Mouse (Mus musculus) cerebellum, adult 2 months (tissue): ENCODE measurements at regions not wholly inside any gene's neighbourhood (a gene's known extent, or its start where the extent isn't known, plus 50 kb on each side); places are given as distances from the start of the nearest gene placed in this dataset.

Experiments used
- CTCF ChIP-seq: fragments of 200-500 bp; IDR thresholded peaks from 2 replicates; pipeline ENCODE4 v1.5.1; 2011; ENCODE audit warnings: low read depth, mild to moderate bottlenecking, control low read depth, low read length, moderate library complexity, borderline replicate concordance; ENCODE audit not compliant: insufficient read depth
- POLR2A ChIP-seq: fragments of 200-500 bp; IDR thresholded peaks from 2 replicates; pipeline ENCODE4 v1.6.1; 2011; ENCODE audit warnings: low read length, control low read depth, borderline replicate concordance; ENCODE audit not compliant: insufficient read depth

- TF ChIP-seq CTCF (no peak), POLR2A (no peak)
These were observed 141.0 kb upstream of the Slc22a22 start for GRCm38 (mm10) chr15:57618466-57618865.
